ENCODE assay signal across 14 mouse cellular contexts in the genomic region with DNA sequence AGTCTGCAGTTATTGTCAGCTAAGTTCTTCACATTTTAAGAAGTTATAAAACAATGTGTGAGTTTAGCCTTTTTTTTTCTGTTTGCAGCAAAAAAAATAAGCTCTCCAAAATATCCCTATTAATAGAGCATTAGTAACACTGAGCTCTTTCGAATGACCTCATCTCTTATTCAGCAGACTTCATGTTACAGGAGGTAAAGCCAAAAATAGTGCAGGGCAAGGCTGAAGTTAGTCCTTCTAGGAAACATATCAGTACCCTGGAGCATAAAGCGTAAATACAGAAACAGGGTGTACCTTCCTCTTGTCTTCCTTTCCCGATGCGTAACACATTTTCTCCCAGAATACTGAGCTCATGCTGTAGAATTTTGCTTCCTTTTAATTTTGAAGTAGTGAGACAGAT.
DNase-seq lines count a peak whose midpoint lies in the region; ATAC-seq and TF ChIP-seq lines count a peak whose summit lies in the region.
"Had no signal": no experiment of that assay in that cellular context is flagged by ENCODE, and none has a peak within 500 bp of the region (broad histone marks: within the 10 kb centered on the region; RNA-seq: fewer than 3 reads in every experiment).

No protein-coding gene starts in this region.

- no peaks in the 10 kb centered on the region for H3K4me1 ChIP-seq in lung, postnatal 0 days (ENCODE audit: insufficient read depth, low read depth, low read length)
- peaks cover 5% of the 10 kb centered on the region for H3K4me1 ChIP-seq in intestine, embryonic 15.5 days (replicated peaks)
- no peaks in the 10 kb centered on the region for H3K4me1 ChIP-seq in stomach, postnatal 0 days (replicated peaks; ENCODE audit: control insufficient read depth, insufficient read depth)
- H3K4me1 ChIP-seq in forebrain, embryonic 14.5 days (ENCODE audit: control insufficient read depth, insufficient read depth, low read length) = no peaks in the 10 kb centered on the region
- H3K4me1 ChIP-seq: midbrain, embryonic 12.5 days had no signal

- peak; percentile 86 for TF ChIP-seq EP300 in lung, postnatal 0 days (IDR thresholded peaks at IDR 0.05)
- no peak for TF ChIP-seq EP300 in stomach, postnatal 0 days (optimal IDR thresholded peaks at IDR 0.05)

- no peaks in the 10 kb centered on the region for H3K27me3 ChIP-seq in lung, postnatal 0 days (replicated peaks; ENCODE audit: insufficient read depth, low read length)
- H3K27me3 ChIP-seq in intestine, embryonic 15.5 days (replicated peaks) = no peaks in the 10 kb centered on the region
- no peaks in the 10 kb centered on the region for H3K27me3 ChIP-seq in stomach, postnatal 0 days (ENCODE audit: control insufficient read depth, insufficient read depth, low read length)
- no peaks in the 10 kb centered on the region for H3K27me3 ChIP-seq in forebrain, embryonic 14.5 days (replicated peaks; ENCODE audit: control insufficient read depth, insufficient read depth, low read length)
- H3K27me3 ChIP-seq: embryonic facial prominence, embryonic 13.5 days; midbrain, embryonic 12.5 days had no signal

- no peak overlapping the region for H3K27ac ChIP-seq in lung, postnatal 0 days (ENCODE audit: low read length)
- peak overlapping the region; percentile 74; the same call in 1 of the 2 replicates for H3K27ac ChIP-seq in intestine, embryonic 15.5 days
- peak overlapping the region; percentile 71 for H3K27ac ChIP-seq in stomach, postnatal 0 days (replicated peaks)
- no peak overlapping the region for H3K27ac ChIP-seq in forebrain, embryonic 14.5 days (ENCODE audit: low read depth, low read length)
- H3K27ac ChIP-seq: embryonic facial prominence, embryonic 13.5 days; midbrain, embryonic 12.5 days had no signal

- H3K4me2 ChIP-seq in lung, postnatal 0 days (replicated peaks; ENCODE audit: low read depth, low read length) = no peak overlapping the region
- no peak overlapping the region for H3K4me2 ChIP-seq in intestine, embryonic 15.5 days (replicated peaks)
- no peak overlapping the region for H3K4me2 ChIP-seq in stomach, postnatal 0 days (replicated peaks; ENCODE audit: low read depth)
- H3K4me2 ChIP-seq in forebrain, embryonic 14.5 days (ENCODE audit: low read length) = no peak overlapping the region
- H3K4me2 ChIP-seq: embryonic facial prominence, embryonic 13.5 days; midbrain, embryonic 12.5 days had no signal

- H3K9ac ChIP-seq in lung, postnatal 0 days (replicated peaks; ENCODE audit: low read depth) = no peak overlapping the region
- no peak overlapping the region for H3K9ac ChIP-seq in intestine, embryonic 15.5 days
- H3K9ac ChIP-seq in stomach, postnatal 0 days (ENCODE audit: low read length) = no peak overlapping the region
- no peak overlapping the region for H3K9ac ChIP-seq in forebrain, embryonic 14.5 days (ENCODE audit: low read length)
- H3K9ac ChIP-seq: embryonic facial prominence, embryonic 13.5 days; forebrain, postnatal 0 days; midbrain, embryonic 12.5 days had no signal

- peak; percentile 65 for ATAC-seq in lung, postnatal 0 days
- no peak for ATAC-seq in intestine, embryonic 15.5 days
- peak; percentile 65; the same call in 1 of the 2 replicates for ATAC-seq in stomach, postnatal 0 days (ENCODE audit: low FRiP score, low TSS enrichment)
- no peak for ATAC-seq in forebrain, embryonic 14.5 days
- ATAC-seq: forebrain, postnatal 0 days; inflammation-experienced regulatory T-cells, adult 6 months had no signal

- no peaks in the 10 kb centered on the region for H3K36me3 ChIP-seq in lung, postnatal 0 days (ENCODE audit: insufficient read depth, low read length)
- H3K36me3 ChIP-seq in intestine, embryonic 15.5 days = no peaks in the 10 kb centered on the region
- H3K36me3 ChIP-seq in stomach, postnatal 0 days (ENCODE audit: control insufficient read depth, insufficient read depth, low read length) = no peaks in the 10 kb centered on the region
- peaks cover 8% of the 10 kb centered on the region; the same call in 1 of the 2 replicates for H3K36me3 ChIP-seq in forebrain, embryonic 14.5 days (ENCODE audit: control insufficient read depth, insufficient read depth, low read length)

- H3K4me3 ChIP-seq in lung, postnatal 0 days (ENCODE audit: low read depth, low read length) = no peak overlapping the region
- H3K4me3 ChIP-seq in intestine, embryonic 15.5 days (replicated peaks) = no peak overlapping the region
- H3K4me3 ChIP-seq in stomach, postnatal 0 days (ENCODE audit: low read depth, low read length) = no peak overlapping the region
- no peak overlapping the region for H3K4me3 ChIP-seq in forebrain, embryonic 14.5 days (ENCODE audit: low read depth, low read length)
- H3K4me3 ChIP-seq: embryonic facial prominence, embryonic 13.5 days; midbrain, embryonic 12.5 days had no signal

- DNase-seq in gastrocnemius, adult 18-20 months (ENCODE audit: low spot score) = peak; percentile 24
- DNase-seq in gastrocnemius, postnatal 10 days = no peak
- peak; percentile 60 for DNase-seq in lung, postnatal 0 days (ENCODE audit: low spot score)
- DNase-seq in lung, postnatal 4 days = no peak
- DNase-seq in stomach, postnatal 0 days (ENCODE audit: low spot score) = no peak
- DNase-seq in forebrain, embryonic 14.5 days (ENCODE audit: low spot score) = no peak
- DNase-seq in cerebellum, adult 11 months = no peak
- DNase-seq: cerebellum, postnatal 10 days; forebrain, postnatal 0 days; right cerebral cortex, adult 18-20 months had no signal

- no peak for TF ChIP-seq CTCF in lung, postnatal 0 days (IDR thresholded peaks at IDR 0.05)
- TF ChIP-seq CTCF in stomach, postnatal 0 days (IDR thresholded peaks at IDR 0.05; ENCODE audit: low read depth) = no peak

- WGBS in lung, postnatal 0 days = 63% methylated on average over 4 of the region's 4 CpGs
- 69% methylated on average over 4 of the region's 4 CpGs for WGBS in intestine, embryonic 15.5 days
- 43% methylated on average over 4 of the region's 4 CpGs for WGBS in stomach, postnatal 0 days
- 89% methylated on average over 4 of the region's 4 CpGs for WGBS in forebrain, embryonic 14.5 days

- H3K9me3 ChIP-seq in lung, postnatal 0 days (ENCODE audit: low read length) = no peaks in the 10 kb centered on the region
- no peaks in the 10 kb centered on the region for H3K9me3 ChIP-seq in intestine, embryonic 15.5 days
- no peaks in the 10 kb centered on the region for H3K9me3 ChIP-seq in stomach, postnatal 0 days (ENCODE audit: control insufficient read depth, low read length)
- no peaks in the 10 kb centered on the region for H3K9me3 ChIP-seq in forebrain, embryonic 14.5 days (replicated peaks; ENCODE audit: control insufficient read depth, low read length)
- H3K9me3 ChIP-seq: embryonic facial prominence, embryonic 13.5 days; midbrain, embryonic 12.5 days had no signal

Comparison
In these comparisons a context has a peak if more than half of its experiments do, and no peak if none do; other contexts are left out.
1. DNase-seq: peak in gastrocnemius, adult 18-20 months (single experiment) and lung, postnatal 0 days (single experiment); none in gastrocnemius, postnatal 10 days (single experiment), lung, postnatal 4 days (0 of 2), stomach, postnatal 0 days (single experiment), forebrain, embryonic 14.5 days (single experiment) and cerebellum, adult 11 months (single experiment).
2. ATAC-seq: peak in lung, postnatal 0 days (single experiment) and stomach, postnatal 0 days (single experiment); none in intestine, embryonic 15.5 days (single experiment) and forebrain, embryonic 14.5 days (single experiment).
3. H3K27ac ChIP-seq: peak in intestine, embryonic 15.5 days (single experiment) and stomach, postnatal 0 days (single experiment); none in lung, postnatal 0 days (single experiment) and forebrain, embryonic 14.5 days (single experiment).